Mouse (Mus musculus) liver, embryonic 11.5 days (tissue): ENCODE data around the gene Plin5. TPM values are rescaled to one million over a fixed set of nuclear protein-coding genes. Genes with fewer than 3 reads are reported as not detected.
A peak's percentile ranks its signal among the peaks of the same experiment; 100 is the strongest.

Experiments
- ATAC-seq: fragments of 200-750 bp; cut with Nextera tagmentation; replicated peaks from 2 replicates; pipeline ENCODE4 v1.8.0; 2017; ENCODE audit warnings: moderate number of reproducible peaks, mild to moderate bottlenecking, moderate TSS enrichment, moderate library complexity; ENCODE audit not compliant: low FRiP score
- DNase-seq: peaks from one replicate; pipeline ENCODE4 v3.0.0-alpha.2; 2017; ENCODE audit warnings: low spot score
- H3K27ac ChIP-seq: fragments of 300-500 bp; sonication (generic); 2 replicates; pipeline ENCODE4 v1.5.1; 2014; ENCODE audit warnings: mild to moderate bottlenecking, low read depth, low read length, control low read depth
- H3K27me3 ChIP-seq: fragments of 300-500 bp; sonication (generic); replicated peaks from 2 replicates; pipeline ENCODE4 v1.6.1; 2014; ENCODE audit warnings: low read length, mixed read lengths; ENCODE audit not compliant: control insufficient read depth, insufficient read depth
- H3K36me3 ChIP-seq: fragments of 300-500 bp; sonication (generic); 2 replicates; pipeline ENCODE4 v1.6.1; 2014; ENCODE audit warnings: mild to moderate bottlenecking, low read length, moderate library complexity, mixed read lengths; ENCODE audit not compliant: control insufficient read depth, insufficient read depth
- H3K4me1 ChIP-seq: fragments of 300-500 bp; sonication (generic); replicated peaks from 2 replicates; pipeline ENCODE4 v1.6.1; 2014; ENCODE audit warnings: low read length, mixed read lengths; ENCODE audit not compliant: control insufficient read depth, insufficient read depth
- H3K4me2 ChIP-seq: fragments of 300-500 bp; sonication (generic); 2 replicates; pipeline ENCODE4 v1.6.1; 2014; ENCODE audit warnings: mild to moderate bottlenecking, control low read depth, moderate library complexity
- H3K4me3 ChIP-seq: fragments of 300-500 bp; sonication (generic); 2 replicates; pipeline ENCODE4 v1.5.1; 2014; ENCODE audit warnings: low read depth, low read length, control low read depth
- H3K9ac ChIP-seq: fragments of 300-500 bp; sonication (generic); 2 replicates; pipeline ENCODE4 v1.6.1; 2014; ENCODE audit warnings: low read depth, low read length, control low read depth
- H3K9me3 ChIP-seq: fragments of 300-500 bp; sonication (generic); 2 replicates; pipeline ENCODE4 v1.6.1; 2016; ENCODE audit warnings: low read length, inconsistent platforms, mixed read lengths; ENCODE audit not compliant: control insufficient read depth
- WGBS: fragments of 180-500 bp; shearing (Covaris S2); extraction: QIAGEN DNeasy Blood & Tissue Kit; methylation state at CpG from one replicate; pipeline ENCODE4 v1.1.7; 2014; 5-methylcytosine and 5-hydroxymethylcytosine counted together
- polyA plus RNA-seq: library from polyadenylated mRNA; unstranded; fragments of >200 nt; fragmentation: Nextera tagmentation; extraction: Ambion mirVana; gene quantifications from 2 replicates; pipeline ENCODE4 v1.2.1, GENCODE M21; 2014

Plin5 gene
- polyA plus RNA-seq, 1 experiment from 2014 or later, result 0.43 TPM

- no peak overlapping the region for H3K9ac ChIP-seq
- no peak overlapping the region for H3K27ac ChIP-seq
- 79% methylated on average over 11 of the region's 11 CpGs for WGBS
- peaks cover 7% of the 10 kb centered on the region for H3K9me3 ChIP-seq
- no peaks in the 10 kb centered on the region for H3K4me1 ChIP-seq
- DNase-seq (no peak), ATAC-seq (no peak)
- H3K36me3 ChIP-seq, result no peaks in the 10 kb centered on the region
- H3K4me2 ChIP-seq, result no peak overlapping the region
- H3K27me3 ChIP-seq, result peaks cover 40% of the 10 kb centered on the region
- no peak overlapping the region for H3K4me3 ChIP-seq
These were observed 8.8 kb upstream of the Plin5 start for GRCm38 (mm10) chr17:56126175-56126574.

GRCm38 (mm10) chr17:56125276-56125630, 7.9 kb upstream of the Plin5 start:
- WGBS, result 81% methylated on average over 4 of the region's 4 CpGs
- Histone ChIP-seq H3K27me3 (peaks cover 50% of the 10 kb centered on the region), H3K4me3 (no peak overlapping the region), H3K27ac (no peak overlapping the region), H3K36me3 (no peaks in the 10 kb centered on the region), H3K4me1 (no peaks in the 10 kb centered on the region; the same call in 1 of the 2 replicates), H3K9me3 (peaks cover 7% of the 10 kb centered on the region), H3K9ac (no peak overlapping the region), H3K4me2 (no peak overlapping the region)
- no peak for DNase-seq
- no peak for ATAC-seq

GRCm38 (mm10) chr17:56124377-56125275, 7.2 kb upstream of the Plin5 start:
- DNase-seq (no peak), ATAC-seq (no peak)
- Histone ChIP-seq H3K36me3 (no peaks in the 10 kb centered on the region), H3K9ac (0 out of 2 replicates have a peak overlapping the region, but pooled peaks have one; percentile 17), H3K4me2 (peak overlapping the region; percentile 65), H3K4me1 (peaks cover 4% of the 10 kb centered on the region; the same call in 1 of the 2 replicates), H3K27ac (no peak overlapping the region), H3K9me3 (peaks cover 7% of the 10 kb centered on the region), H3K27me3 (peaks cover 56% of the 10 kb centered on the region), H3K4me3 (peak overlapping the region; percentile 42)
- 22% methylated on average over 59 of the region's 59 CpGs for WGBS

- Histone ChIP-seq H3K4me3 (no peak overlapping the region; the same call in 1 of the 2 replicates), H3K9ac (no peak overlapping the region), H3K27ac (no peak overlapping the region)
These were observed 6.4 kb upstream of the Plin5 start for GRCm38 (mm10) chr17:56123681-56124340.

GRCm38 (mm10) chr17:56123161-56123560, 5.8 kb upstream of the Plin5 start:
- no peak for DNase-seq
- H3K27me3 ChIP-seq, result peaks cover 69% of the 10 kb centered on the region
- 81% methylated on average over 12 of the region's 12 CpGs for WGBS
- H3K4me2 ChIP-seq, result no peak overlapping the region
- H3K9me3 ChIP-seq, result peaks cover 7% of the 10 kb centered on the region
- no peaks in the 10 kb centered on the region for H3K36me3 ChIP-seq
- H3K9ac ChIP-seq, result no peak overlapping the region
- H3K4me1 ChIP-seq, result peaks cover 4% of the 10 kb centered on the region; the same call in 1 of the 2 replicates
- ATAC-seq, result no peak
- no peak overlapping the region for H3K4me3 ChIP-seq
- H3K27ac ChIP-seq, result no peak overlapping the region

More at GRCm38 (mm10) chr17:56123681-56124340, 6.4 kb upstream of the Plin5 start:
- peak overlapping the region; percentile 65 for H3K4me2 ChIP-seq
- H3K4me1 ChIP-seq, result peaks cover 4% of the 10 kb centered on the region; the same call in 1 of the 2 replicates
- 44% methylated on average over 59 of the region's 59 CpGs for WGBS
- no peaks in the 10 kb centered on the region for H3K36me3 ChIP-seq
- no peak for DNase-seq
- H3K27me3 ChIP-seq, result peaks cover 64% of the 10 kb centered on the region
- ATAC-seq, result no peak
- H3K9me3 ChIP-seq, result peaks cover 7% of the 10 kb centered on the region

GRCm38 (mm10) chr17:56121826-56122225, 4.4 kb upstream of the Plin5 start, which contains the start of gene Lrg1:
TSS of gene Lrg1 (minus strand) at chr17:56122001.
- H3K27me3 ChIP-seq, result peaks cover 76% of the 10 kb centered on the region
- no peak within 1 kb of the TSS for H3K4me2 ChIP-seq
- H3K36me3 ChIP-seq, result no peaks in the 10 kb centered on the region
- no peak within 1 kb of the TSS for H3K27ac ChIP-seq
- peaks cover 7% of the 10 kb centered on the region for H3K9me3 ChIP-seq
- H3K4me1 ChIP-seq, result peaks cover 10% of the 10 kb centered on the region; the same call in 1 of the 2 replicates
- no peak within 1 kb of the TSS for H3K4me3 ChIP-seq
- ATAC-seq (no peak), DNase-seq (no peak)
- no peak within 1 kb of the TSS for H3K9ac ChIP-seq
- 46% methylated on average over 2 of the region's 2 CpGs for WGBS

- Histone ChIP-seq H3K36me3 (no peaks in the 10 kb centered on the region), H3K4me2 (peak overlapping the region; percentile 8), H3K27me3 (peaks cover 79% of the 10 kb centered on the region), H3K9ac (no peak overlapping the region), H3K4me3 (peak overlapping the region; percentile 14; the same call in 1 of the 2 replicates), H3K9me3 (peaks cover 7% of the 10 kb centered on the region), H3K4me1 (peaks cover 10% of the 10 kb centered on the region; the same call in 1 of the 2 replicates), H3K27ac (no peak overlapping the region)
- WGBS, result 9% methylated on average over 66 of the region's 66 CpGs
- DNase-seq, result no peak
- no peak for ATAC-seq
These were observed 2.8 kb upstream of the Plin5 start for GRCm38 (mm10) chr17:56119981-56120880.

- DNase-seq (no peak), ATAC-seq (no peak)
- no peaks in the 10 kb centered on the region for H3K36me3 ChIP-seq
- no peak overlapping the region for H3K27ac ChIP-seq
- H3K4me2 ChIP-seq, result no peak overlapping the region; the same call in 1 of the 2 replicates
- 42% methylated on average over 12 of the region's 12 CpGs for WGBS
- peaks cover 7% of the 10 kb centered on the region for H3K9me3 ChIP-seq
- peaks cover 72% of the 10 kb centered on the region for H3K27me3 ChIP-seq
- peaks cover 10% of the 10 kb centered on the region; the same call in 1 of the 2 replicates for H3K4me1 ChIP-seq
- no peak overlapping the region for H3K4me3 ChIP-seq
- no peak overlapping the region for H3K9ac ChIP-seq
These were observed 2.0 kb upstream of the Plin5 start for GRCm38 (mm10) chr17:56119431-56119830.
